Mouse (Mus musculus) midbrain, embryonic 14.5 days (tissue): ENCODE data around the gene 3110082J24Rik. TPM values are rescaled to one million over a fixed set of nuclear protein-coding genes. Genes with fewer than 3 reads are reported as not detected.
"Not testable (repeated sequence)": the region's sequence is repeated elsewhere in the genome, so short reads cannot be mapped to it uniquely, and the experiment has no call there.

Experiments
- ATAC-seq: fragments of 200-750 bp; cut with Nextera tagmentation; 2 replicates; pipeline ENCODE4 v1.8.0; 2017; ENCODE audit warnings: moderate number of reproducible peaks, moderate library complexity; ENCODE audit not compliant: low FRiP score, low TSS enrichment
- DNase-seq: peaks from one replicate; pipeline ENCODE4 v3.0.0-alpha.2; 2015
- H3K27ac ChIP-seq: fragments of 300-500 bp; sonication (generic); replicated peaks from 2 replicates; pipeline ENCODE4 v1.5.1; 2014; ENCODE audit warnings: mild to moderate bottlenecking, low read depth, low read length, moderate library complexity
- H3K27me3 ChIP-seq: fragments of 300-500 bp; sonication (generic); 2 replicates; pipeline ENCODE4 v1.6.1; 2014; ENCODE audit warnings: low read length, control low read depth, mixed read lengths; ENCODE audit not compliant: control insufficient read depth, insufficient read depth
- H3K36me3 ChIP-seq: fragments of 300-500 bp; sonication (generic); 2 replicates; pipeline ENCODE4 v1.6.1; 2014; ENCODE audit warnings: low read length, control low read depth; ENCODE audit not compliant: control insufficient read depth, insufficient read depth
- H3K4me1 ChIP-seq: fragments of 300-500 bp; sonication (generic); 2 replicates; pipeline ENCODE4 v1.6.1; 2014; ENCODE audit warnings: mild to moderate bottlenecking, antibody characterized with exemption, low read length, control low read depth; ENCODE audit not compliant: control insufficient read depth, insufficient read depth
- H3K4me2 ChIP-seq: fragments of 300-500 bp; sonication (generic); 2 replicates; pipeline ENCODE4 v1.6.1; 2014; ENCODE audit warnings: mild to moderate bottlenecking, low read length, moderate library complexity
- H3K4me3 ChIP-seq: fragments of 300-500 bp; sonication (generic); replicated peaks from 2 replicates; pipeline ENCODE4 v1.5.1; 2014; ENCODE audit warnings: low read depth, low read length
- H3K9ac ChIP-seq: fragments of 300-500 bp; sonication (generic); replicated peaks from 2 replicates; pipeline ENCODE4 v1.6.1; 2014; ENCODE audit warnings: mild to moderate bottlenecking, low read length, moderate library complexity
- H3K9me3 ChIP-seq: fragments of 300-500 bp; sonication (generic); 2 replicates; pipeline ENCODE4 v1.6.1; 2016; ENCODE audit warnings: low read length, control low read depth, mixed read lengths; ENCODE audit not compliant: control insufficient read depth
- WGBS: fragments of 180-500 bp; shearing (Covaris S2); extraction: QIAGEN DNeasy Blood & Tissue Kit; methylation state at CpG from one replicate; pipeline ENCODE4 v1.1.7; 2014; 5-methylcytosine and 5-hydroxymethylcytosine counted together
- polyA plus RNA-seq: library from polyadenylated mRNA; unstranded; fragments of >200 nt; fragmentation: Nextera tagmentation; extraction: Ambion mirVana; gene quantifications from 2 replicates; pipeline ENCODE4 v1.2.1, GENCODE M21; 2014

The 3110082J24Rik gene
- polyA plus RNA-seq, 1 experiment from 2014 or later: 6.0 TPM

- ATAC-seq (peak; percentile 78; the same call in 1 of the 2 replicates), DNase-seq (peak; percentile 90)
- H3K9me3 ChIP-seq: no peaks in the 10 kb centered on the region
- no peaks in the 10 kb centered on the region for H3K27me3 ChIP-seq
- peak within 1 kb of the TSS; percentile 64 for H3K9ac ChIP-seq
- H3K4me1 ChIP-seq: no peaks in the 10 kb centered on the region
- H3K4me3 ChIP-seq: peak within 1 kb of the TSS; percentile 61
- peak within 1 kb of the TSS; percentile 60 for H3K27ac ChIP-seq
- peak within 1 kb of the TSS; percentile 59 for H3K4me2 ChIP-seq
- peaks cover 17% of the 10 kb centered on the region for H3K36me3 ChIP-seq
- 2% methylated on average over 45 of the region's 45 CpGs for WGBS
These were observed 32.8 kb downstream of the 3110082J24Rik start, which contains the start of gene Tyms for GRCm38 (mm10) chr5:30072825-30073821. TSS of gene Tyms (minus strand) at chr5:30073617.

- H3K4me2 ChIP-seq: peak overlapping the region; percentile 59
- H3K4me3 ChIP-seq: peak overlapping the region; percentile 61
- H3K4me1 ChIP-seq: no peaks in the 10 kb centered on the region
- no peaks in the 10 kb centered on the region for H3K9me3 ChIP-seq
- ATAC-seq: no peak
- H3K27ac ChIP-seq: no peak overlapping the region
- H3K9ac ChIP-seq: peak overlapping the region; percentile 64; the same call in 1 of the 2 replicates
- H3K27me3 ChIP-seq: no peaks in the 10 kb centered on the region
- WGBS: 65% methylated on average over 3 of the region's 3 CpGs
- H3K36me3 ChIP-seq: peaks cover 25% of the 10 kb centered on the region
- DNase-seq: no peak
These were observed 33.5 kb downstream of the 3110082J24Rik start for GRCm38 (mm10) chr5:30072377-30072776.

GRCm38 (mm10) chr5:30071677-30072076, 34.2 kb downstream of the 3110082J24Rik start:
- Histone ChIP-seq H3K9me3 (no peaks in the 10 kb centered on the region), H3K9ac (no peak overlapping the region; the same call in 1 of the 2 replicates), H3K4me2 (no peak overlapping the region), H3K4me1 (no peaks in the 10 kb centered on the region), H3K27me3 (no peaks in the 10 kb centered on the region), H3K36me3 (peaks cover 28% of the 10 kb centered on the region), H3K4me3 (no peak overlapping the region), H3K27ac (no peak overlapping the region)
- WGBS: 85% methylated on average over 6 of the region's 6 CpGs
- ATAC-seq (no peak), DNase-seq (no peak)

GRCm38 (mm10) chr5:30067726-30068125, 38.2 kb downstream of the 3110082J24Rik start:
- H3K4me1 ChIP-seq: no peaks in the 10 kb centered on the region
- ATAC-seq (no peak), DNase-seq (no peak)
- 82% methylated on average over 6 of the region's 6 CpGs for WGBS
- no peak overlapping the region for H3K4me2 ChIP-seq
- H3K27me3 ChIP-seq: no peaks in the 10 kb centered on the region
- no peak overlapping the region for H3K4me3 ChIP-seq
- no peak overlapping the region for H3K9ac ChIP-seq
- peaks cover 42% of the 10 kb centered on the region for H3K36me3 ChIP-seq
- no peaks in the 10 kb centered on the region for H3K9me3 ChIP-seq
- H3K27ac ChIP-seq: no peak overlapping the region

- not testable (repeated sequence) for H3K4me3 ChIP-seq, H3K9ac ChIP-seq, H3K9me3 ChIP-seq, H3K27me3 ChIP-seq, DNase-seq, H3K27ac ChIP-seq, H3K4me2 ChIP-seq, ATAC-seq, H3K4me1 ChIP-seq
- H3K36me3 ChIP-seq: peaks cover 32% of the 10 kb centered on the region
- 61% methylated on average over 5 of the region's 5 CpGs for WGBS
These were observed 46.3 kb downstream of the 3110082J24Rik start for GRCm38 (mm10) chr5:30059607-30060006.

- no peak overlapping the region for H3K9ac ChIP-seq
- H3K4me2 ChIP-seq: no peak overlapping the region
- ATAC-seq (no peak), DNase-seq (no peak)
- H3K36me3 ChIP-seq: peaks cover 25% of the 10 kb centered on the region
- H3K4me1 ChIP-seq: no peaks in the 10 kb centered on the region
- no peak overlapping the region for H3K27ac ChIP-seq
- no peaks in the 10 kb centered on the region for H3K27me3 ChIP-seq
- no peaks in the 10 kb centered on the region for H3K9me3 ChIP-seq
- 47% methylated on average over 6 of the region's 6 CpGs for WGBS
- no peak overlapping the region for H3K4me3 ChIP-seq
These were observed 47.6 kb downstream of the 3110082J24Rik start for GRCm38 (mm10) chr5:30058216-30058731.

Other genes with a start within 250 kb of the 3110082J24Rik start
- gene Il6, start 93.0 kb downstream of the 3110082J24Rik start, polyA plus RNA-seq: not detected in 2 replicates
- 45.2 and 63.6 TPM in 2 replicates for gene Tyms, start 32.5 kb downstream of the 3110082J24Rik start, polyA plus RNA-seq
- 14.3 and 17.2 TPM in 2 replicates for gene Garem2, start 925 bp downstream of the 3110082J24Rik start, polyA plus RNA-seq
- gene Hadha, start 49.1 kb upstream of the 3110082J24Rik start, polyA plus RNA-seq: 50.4 and 61.7 TPM in 2 replicates
- 46.2 and 57.0 TPM in 2 replicates for gene Hadhb, start 49.2 kb upstream of the 3110082J24Rik start, polyA plus RNA-seq
- gene Adgrf3, start 99.6 kb upstream of the 3110082J24Rik start, polyA plus RNA-seq: not detected in 2 replicates
- 36.2 and 47.0 TPM in 2 replicates for gene Selenoi, start 126.5 kb upstream of the 3110082J24Rik start, polyA plus RNA-seq
- 3.4 and 4.3 TPM in 2 replicates for gene Drc1, start 175.3 kb upstream of the 3110082J24Rik start, polyA plus RNA-seq